ENCODE assay signal across 8 mouse cellular contexts in genomic region chr7:128461285-128462215, GRCm38 (mm10). TPM values are rescaled to one million over a fixed set of nuclear protein-coding genes. Genes with fewer than 3 reads are reported as not detected.
DNase-seq lines count a peak whose midpoint lies in the region; ATAC-seq and TF ChIP-seq lines count a peak whose summit lies in the region.

Tial1 (minus strand) TSS chr7:128461717.

- peak; percentile 99 for ATAC-seq in forebrain, embryonic 15.5 days (replicated peaks)
- peak; percentile 96 for ATAC-seq in neutrophil, adult 5-6 weeks (ENCODE audit: extremely low read depth, insufficient number of reproducible peaks, low FRiP score, poor library complexity, severe bottlenecking)

- DNase-seq in ES-E14 (ENCODE audit: low read depth, low spot score), result peak; percentile 97
- DNase-seq in cerebellum, adult 11-12 months, result peak; percentile 99
- peak; percentile 98 for DNase-seq in heart, postnatal 25 days (ENCODE audit: low spot score)
- DNase-seq in layer of hippocampus, adult 18-20 months (ENCODE audit: low spot score in 2 of 2), result peak; percentile 99 to 100
- DNase-seq in lung, adult 2 months, result peak; percentile 97
- peak; percentile 97 for DNase-seq in thymus, adult 18-20 months

- H3K9ac ChIP-seq in ES-E14 (ENCODE audit: insufficient read depth, low read depth, low read length, poor library complexity, severe bottlenecking), result peak within 1 kb of the TSS; percentile 97
- peak within 1 kb of the TSS; percentile 91 for H3K9ac ChIP-seq in forebrain, embryonic 15.5 days (replicated peaks)

- peak within 1 kb of the TSS; percentile 89 for H3K27ac ChIP-seq in ES-E14 (ENCODE audit: insufficient read depth, low read depth, low read length, poor library complexity, severe bottlenecking)
- H3K27ac ChIP-seq in forebrain, embryonic 15.5 days (replicated peaks), result peak within 1 kb of the TSS; percentile 95

- H3K9me3 ChIP-seq in ES-E14 (ENCODE audit: control insufficient read depth, insufficient read depth, low read depth, low read length), result no peaks in the 10 kb centered on the region
- H3K9me3 ChIP-seq in forebrain, embryonic 15.5 days, result no peaks in the 10 kb centered on the region

- H3K27me3 ChIP-seq in forebrain, embryonic 15.5 days, result no peaks in the 10 kb centered on the region

- in situ Hi-C loops in ES-E14 (cut with MboI; ENCODE audit: low sequenced_read_pairs in 2 of 2, unreplicated experiment in 2 of 2), result no loop called here

- intact Hi-C loops in heart, postnatal 25 days (cut with DNase I), result no loop called here

- H3K4me3 ChIP-seq in ES-E14 (ENCODE audit: insufficient read depth in 1 of 2, low read depth in 1 of 2, low read length in 2 of 2, poor library complexity in 1 of 2, severe bottlenecking in 1 of 2), result peak within 1 kb of the TSS; percentile 85 to 98
- H3K4me3 ChIP-seq in forebrain, embryonic 15.5 days, result peak within 1 kb of the TSS; percentile 94
- peak within 1 kb of the TSS; percentile 94 for H3K4me3 ChIP-seq in lung, adult 2 months (replicated peaks; ENCODE audit: extremely low read depth, low read depth, low read length)

- peak; percentile 83 for TF ChIP-seq POLR2A in lung, adult 2 months (IDR thresholded peaks at IDR 0.05; ENCODE audit: borderline replicate concordance, extremely low read depth, low read depth, low read length)

- WGBS in forebrain, embryonic 15.5 days, result under 1% methylated on average over 69 of the region's 69 CpGs
- WGBS in lung, adult 2 months, result under 1% methylated on average over 69 of the region's 69 CpGs

- peak within 1 kb of the TSS; percentile 84 for H3K4me2 ChIP-seq in forebrain, embryonic 15.5 days (replicated peaks)

- no peak for TF ChIP-seq CTCF in lung, adult 2 months (IDR thresholded peaks at IDR 0.05; ENCODE audit: insufficient read depth, low read length)

- peaks cover 0 to 2% of the 10 kb centered on the region in 2 experiments; a peak in 1 of 4 replicates for H3K4me1 ChIP-seq in ES-E14 (ENCODE audit: control insufficient read depth in 2 of 2, insufficient read depth in 2 of 2, low read length in 2 of 2, poor library complexity in 1 of 2)
- peaks cover 23% of the 10 kb centered on the region for H3K4me1 ChIP-seq in forebrain, embryonic 15.5 days
- H3K4me1 ChIP-seq in lung, adult 2 months (ENCODE audit: control insufficient read depth, insufficient read depth, low read length), result peaks cover 2% of the 10 kb centered on the region; the same call in 1 of the 2 replicates

- no peaks in the 10 kb centered on the region for H3K36me3 ChIP-seq in ES-E14 (ENCODE audit: control insufficient read depth, insufficient read depth, low read length, poor library complexity, severe bottlenecking)
- H3K36me3 ChIP-seq in forebrain, embryonic 15.5 days, result no peaks in the 10 kb centered on the region

TF ChIP-seq in ES-E14, 5 proteins besides CTCF, POLR2A, EP300 and RAD21:
- TF ChIP-seq HCFC1 (IDR thresholded peaks at IDR 0.05; ENCODE audit: borderline replicate concordance, insufficient read depth, low read length) (peak; percentile 95), ZC3H11A (IDR thresholded peaks at IDR 0.05; ENCODE audit: borderline replicate concordance, low read depth, low read length) (0 out of 2 replicates have a peak, but pooled peaks have one; percentile 2), CHD2 (IDR thresholded peaks at IDR 0.05; ENCODE audit: low read depth, low read length) (peak; percentile 82), MAFK (IDR thresholded peaks at IDR 0.05; ENCODE audit: insufficient read depth, low read depth, low read length) (no peak), ZNF384 (IDR thresholded peaks at IDR 0.05; ENCODE audit: low read depth, low read length) (no peak)

RNA-seq across cellular contexts. Expression of gene Tial1, which starts in this region (rescaled TPM):
- 73.2 and 73.7 TPM in 2 replicates for total RNA-seq in ES-E14 (2012; rRNA removed)
- 31.6 and 35.0 TPM in 2 replicates for polyA plus RNA-seq in forebrain, embryonic 15.5 days (2015; fragmentation: Nextera tagmentation; extraction: Ambion mirVana)
- 10 to 100 TPM; 42.0 to 45.4 TPM for total RNA-seq in heart, postnatal 25 days (2021)
- total RNA-seq in layer of hippocampus, adult 18-20 months (2021), result 100 to 1,000 TPM in 1 of 2 experiments, 10 to 100 TPM in 1; 98.2 to 110 TPM
- 16.4 and 27.5 TPM in 2 replicates for polyA plus RNA-seq in lung, adult 2 months (2012; rRNA removed)
- total RNA-seq in neutrophil, adult 5-6 weeks (2017), result 98.0 and 109 TPM in 2 replicates

Comparison
In these comparisons a context has a peak if more than half of its experiments do, and no peak if none do; other contexts are left out.
1. Peak in every context shown above with its lines: DNase-seq, ATAC-seq, H3K4me3 ChIP-seq and H3K27ac ChIP-seq.